Mouse (Mus musculus) monocyte, adult 2 months (primary cell): ENCODE measurements around the gene Zfp770.

Experiments used
- DNase-seq, 2 experiments: peaks; one replicate each; pipeline ENCODE4 v3.0.0; 2022; ENCODE audit warnings: low spot score in 2 of 2, low read depth in 1 of 2

The Zfp770 gene

DNA sequence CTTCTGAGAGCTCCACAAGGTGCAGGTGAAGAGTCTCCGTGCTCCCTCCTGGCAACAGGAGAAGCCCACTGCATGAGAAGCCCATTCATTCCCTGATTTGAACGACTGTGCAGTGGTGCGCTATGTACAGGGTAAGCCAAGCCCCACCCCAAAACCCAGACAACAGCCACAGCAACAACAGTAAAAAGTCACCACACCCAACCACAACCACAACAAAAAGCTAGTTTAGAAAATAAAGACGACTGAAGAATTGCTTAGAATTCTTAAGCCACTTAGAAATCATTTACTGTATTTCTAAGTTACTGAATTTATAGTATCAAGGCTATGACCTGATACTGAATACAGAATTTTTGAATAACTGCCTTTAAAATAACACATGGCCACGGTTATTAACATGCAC lies 56.4 kb downstream of the Zfp770 start:
- DNase-seq = no peak

DNA sequence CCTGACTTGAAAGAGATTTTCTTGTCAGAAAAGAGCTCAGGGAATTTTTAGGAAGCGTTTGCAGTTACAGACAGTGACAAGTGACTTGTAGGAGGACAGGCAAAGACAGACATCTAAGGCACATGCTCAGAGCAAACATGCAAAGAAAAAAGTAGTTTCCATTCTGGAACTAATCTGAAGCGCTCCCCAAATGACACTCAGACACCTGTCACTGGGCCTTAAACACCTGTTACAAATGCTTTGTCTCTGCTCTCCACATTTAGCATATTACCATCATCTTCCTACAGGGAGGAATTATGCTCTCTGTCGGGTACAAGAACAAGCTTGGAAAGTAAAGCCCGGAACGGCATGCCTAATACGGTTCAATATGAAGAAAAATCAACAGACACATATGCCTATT lies 57.4 kb downstream of the Zfp770 start:
- no peak for DNase-seq
